21 mouse cellular contexts compared by ENCODE assay signal in genomic region chr5:36449710-36450358, GRCm38 (mm10). TPM values are rescaled to one million over a fixed set of nuclear protein-coding genes. Genes with fewer than 3 reads are reported as not detected.
DNase-seq lines count a peak whose midpoint lies in the region; ATAC-seq and TF ChIP-seq lines count a peak whose summit lies in the region.
"Had no signal": no experiment of that assay in that cellular context is flagged by ENCODE, and none has a peak within 500 bp of the region (broad histone marks: within the 10 kb centered on the region; RNA-seq: fewer than 3 reads in every experiment).

No protein-coding gene starts in this region.

- TF ChIP-seq EP300 in heart, postnatal 0 days (IDR thresholded peaks at IDR 0.05; ENCODE audit: low read depth): no peak

- no peak overlapping the region for H3K27ac ChIP-seq in midbrain, embryonic 11.5 days (ENCODE audit: low read depth, low read length)
- H3K27ac ChIP-seq in midbrain, embryonic 13.5 days: no peak overlapping the region
- peak overlapping the region; percentile 69 for H3K27ac ChIP-seq in heart, postnatal 0 days (ENCODE audit: low read depth)
- no peak overlapping the region for H3K27ac ChIP-seq in embryonic facial prominence, embryonic 10.5 days (replicated peaks)
- H3K27ac ChIP-seq: embryonic facial prominence, embryonic 13.5 days; forebrain, embryonic 15.5 days; limb, embryonic 15.5 days; liver, embryonic 15.5 days; midbrain, embryonic 15.5 days had no signal

- no peaks in the 10 kb centered on the region for H3K9me3 ChIP-seq in midbrain, embryonic 11.5 days (ENCODE audit: control insufficient read depth, low read length)
- no peaks in the 10 kb centered on the region for H3K9me3 ChIP-seq in midbrain, embryonic 13.5 days
- no peaks in the 10 kb centered on the region for H3K9me3 ChIP-seq in heart, postnatal 0 days (replicated peaks; ENCODE audit: control insufficient read depth, low read length)
- H3K9me3 ChIP-seq in embryonic facial prominence, embryonic 10.5 days: no peaks in the 10 kb centered on the region
- H3K9me3 ChIP-seq: embryonic facial prominence, embryonic 13.5 days; forebrain, embryonic 15.5 days; G1E; limb, embryonic 15.5 days; liver, embryonic 15.5 days; midbrain, embryonic 15.5 days had no signal

- no peak overlapping the region for H3K4me2 ChIP-seq in midbrain, embryonic 11.5 days
- H3K4me2 ChIP-seq in midbrain, embryonic 13.5 days (replicated peaks): no peak overlapping the region
- H3K4me2 ChIP-seq in heart, postnatal 0 days (ENCODE audit: low read depth, low read length): peak overlapping the region; percentile 28
- H3K4me2 ChIP-seq: embryonic facial prominence, embryonic 13.5 days; forebrain, embryonic 15.5 days; limb, embryonic 15.5 days; liver, embryonic 15.5 days; midbrain, embryonic 15.5 days had no signal

- no peaks in the 10 kb centered on the region for H3K4me1 ChIP-seq in midbrain, embryonic 11.5 days (ENCODE audit: control insufficient read depth, insufficient read depth, low read length)
- peaks cover 18% of the 10 kb centered on the region for H3K4me1 ChIP-seq in midbrain, embryonic 13.5 days (replicated peaks)
- H3K4me1 ChIP-seq in heart, postnatal 0 days (ENCODE audit: control insufficient read depth, insufficient read depth): peaks cover 22% of the 10 kb centered on the region
- peaks cover 44% of the 10 kb centered on the region for H3K4me1 ChIP-seq in embryonic facial prominence, embryonic 10.5 days
- H3K4me1 ChIP-seq: liver, embryonic 15.5 days had no signal

- no peak overlapping the region for H3K9ac ChIP-seq in midbrain, embryonic 11.5 days (ENCODE audit: low read length)
- H3K9ac ChIP-seq in midbrain, embryonic 13.5 days (replicated peaks): no peak overlapping the region
- no peak overlapping the region for H3K9ac ChIP-seq in heart, postnatal 0 days (replicated peaks; ENCODE audit: low read depth, low read length)
- H3K9ac ChIP-seq: embryonic facial prominence, embryonic 13.5 days; forebrain, embryonic 15.5 days; limb, embryonic 15.5 days; liver, embryonic 15.5 days; midbrain, embryonic 15.5 days had no signal

- H3K36me3 ChIP-seq in midbrain, embryonic 11.5 days (ENCODE audit: control insufficient read depth, insufficient read depth, low read length): no peaks in the 10 kb centered on the region
- H3K36me3 ChIP-seq in midbrain, embryonic 13.5 days: no peaks in the 10 kb centered on the region
- H3K36me3 ChIP-seq in heart, postnatal 0 days (replicated peaks; ENCODE audit: control insufficient read depth, insufficient read depth, low read length): no peaks in the 10 kb centered on the region
- no peaks in the 10 kb centered on the region for H3K36me3 ChIP-seq in embryonic facial prominence, embryonic 10.5 days (replicated peaks)
- H3K36me3 ChIP-seq: embryonic facial prominence, embryonic 13.5 days; forebrain, embryonic 15.5 days; G1E; limb, embryonic 15.5 days; liver, embryonic 15.5 days; midbrain, embryonic 15.5 days had no signal

- H3K4me3 ChIP-seq in midbrain, embryonic 11.5 days (ENCODE audit: low read depth, low read length): no peak overlapping the region
- H3K4me3 ChIP-seq in midbrain, embryonic 13.5 days (replicated peaks): no peak overlapping the region
- H3K4me3 ChIP-seq in heart, postnatal 0 days (ENCODE audit: low read depth, low read length): no peak overlapping the region
- no peak overlapping the region for H3K4me3 ChIP-seq in embryonic facial prominence, embryonic 10.5 days
- H3K4me3 ChIP-seq: embryonic facial prominence, embryonic 13.5 days; forebrain, embryonic 15.5 days; limb, embryonic 15.5 days; liver, embryonic 15.5 days; midbrain, embryonic 15.5 days; myocyte had no signal

- DNase-seq in adrenal gland, postnatal 10 days: peak; percentile 26
- DNase-seq in adrenal gland, postnatal 25 days: no peak
- DNase-seq in midbrain, embryonic 11.5 days (ENCODE audit: low spot score, missing footprints): peak; percentile 31
- DNase-seq in heart, postnatal 0 days (ENCODE audit: low spot score): peak; percentile 86
- DNase-seq in urinary bladder, adult 2 months (ENCODE audit: low spot score): no peak
- DNase-seq in embryonic facial prominence, embryonic 10.5 days (ENCODE audit: low spot score): no peak
- DNase-seq: cerebellum, postnatal 10 days; gastrocnemius, postnatal 14 days; layer of hippocampus, postnatal 36 days; thymus, postnatal 4 days had no signal

- no peaks in the 10 kb centered on the region for H3K27me3 ChIP-seq in midbrain, embryonic 11.5 days (ENCODE audit: control insufficient read depth, insufficient read depth, low read length)
- H3K27me3 ChIP-seq in midbrain, embryonic 13.5 days: no peaks in the 10 kb centered on the region
- peaks cover 43% of the 10 kb centered on the region for H3K27me3 ChIP-seq in heart, postnatal 0 days (ENCODE audit: control insufficient read depth, insufficient read depth, low read length)
- peaks cover 13% of the 10 kb centered on the region for H3K27me3 ChIP-seq in embryonic facial prominence, embryonic 10.5 days (replicated peaks; ENCODE audit: low read depth, poor library complexity, severe bottlenecking)
- H3K27me3 ChIP-seq: forebrain, embryonic 15.5 days; limb, embryonic 15.5 days; midbrain, embryonic 15.5 days had no signal

- WGBS in midbrain, embryonic 11.5 days: 83% methylated on average over 6 of the region's 6 CpGs
- WGBS in midbrain, embryonic 13.5 days: 81% methylated on average over 6 of the region's 6 CpGs
- 29% methylated on average over 6 of the region's 6 CpGs for WGBS in heart, postnatal 0 days
- 79% methylated on average over 6 of the region's 6 CpGs for WGBS in embryonic facial prominence, embryonic 10.5 days

- ATAC-seq in midbrain, embryonic 11.5 days (ENCODE audit: low FRiP score): no peak
- ATAC-seq in midbrain, embryonic 13.5 days: no peak
- peak; percentile 90 for ATAC-seq in heart, postnatal 0 days (ENCODE audit: insufficient read depth, low read depth)
- ATAC-seq in activated CD4-positive, CD25-positive, alpha-beta regulatory T cell, adult 4 months: no peak
- ATAC-seq: forebrain, embryonic 15.5 days; lung, postnatal 0 days; midbrain, embryonic 15.5 days had no signal

- no peak for TF ChIP-seq CTCF in heart, postnatal 0 days (IDR thresholded peaks at IDR 0.05; ENCODE audit: low read depth)

RNA-seq across cellular contexts. Expression of gene Grpel1, which starts 15.0 kb away (rescaled TPM):
- 100 to 1,000 TPM; 101 to 103 TPM for total RNA-seq in adrenal gland, postnatal 10 days (2021)
- total RNA-seq in adrenal gland, postnatal 25 days (2021): 68.9 and 70.2 TPM in 2 replicates
- polyA plus RNA-seq in midbrain, embryonic 11.5 days (2014; fragmentation: Nextera tagmentation; extraction: Ambion mirVana): 58.0 and 58.5 TPM in 2 replicates
- polyA plus RNA-seq in midbrain, embryonic 13.5 days (2015; fragmentation: Nextera tagmentation; extraction: Ambion mirVana): 45.3 and 47.3 TPM in 2 replicates
- total RNA-seq in heart, postnatal 0 days (2014; rRNA removed; ENCODE audit: low replicate concordance): 30.1 and 37.1 TPM in 2 replicates
- 82.8 and 84.0 TPM in 2 replicates for polyA plus RNA-seq in heart, postnatal 0 days (2015; fragmentation: Nextera tagmentation; extraction: Ambion mirVana)
- polyA plus RNA-seq in urinary bladder, adult 2 months (2012; rRNA removed): 25.3 and 32.5 TPM in 2 replicates
- polyA plus RNA-seq in embryonic facial prominence, embryonic 10.5 days (2016; fragmentation: Nextera tagmentation; extraction: Ambion mirVana): 59.8 and 62.2 TPM in 2 replicates
- polyA plus RNA-seq in activated CD4-positive, CD25-positive, alpha-beta regulatory T cell, adult 4 months (2017; shearing (Covaris generic)): 10 to 100 TPM; 40.7 to 42.1 TPM

RNA-seq across cellular contexts. Expression of gene Tada2b, which starts 34.3 kb away (rescaled TPM):
- 10 to 100 TPM; 32.6 to 34.8 TPM for total RNA-seq in adrenal gland, postnatal 10 days (2021)
- 34.1 and 40.9 TPM in 2 replicates for total RNA-seq in adrenal gland, postnatal 25 days (2021)
- 3.7 and 4.6 TPM in 2 replicates for polyA plus RNA-seq in midbrain, embryonic 11.5 days (2014; fragmentation: Nextera tagmentation; extraction: Ambion mirVana)
- 2.9 and 3.0 TPM in 2 replicates for polyA plus RNA-seq in midbrain, embryonic 13.5 days (2015; fragmentation: Nextera tagmentation; extraction: Ambion mirVana)
- 10.3 and 13.3 TPM in 2 replicates for total RNA-seq in heart, postnatal 0 days (2014; rRNA removed; ENCODE audit: low replicate concordance)
- 1.2 and 1.7 TPM in 2 replicates for polyA plus RNA-seq in heart, postnatal 0 days (2015; fragmentation: Nextera tagmentation; extraction: Ambion mirVana)
- 12.6 and 14.3 TPM in 2 replicates for polyA plus RNA-seq in urinary bladder, adult 2 months (2012; rRNA removed)
- polyA plus RNA-seq in embryonic facial prominence, embryonic 10.5 days (2016; fragmentation: Nextera tagmentation; extraction: Ambion mirVana): 1.3 and 1.7 TPM in 2 replicates
- polyA plus RNA-seq in activated CD4-positive, CD25-positive, alpha-beta regulatory T cell, adult 4 months (2017; shearing (Covaris generic)): 1 to 10 TPM; 2.4 to 4.7 TPM

RNA-seq across cellular contexts. Expression of gene Ccdc96, which starts 34.6 kb away (rescaled TPM):
- total RNA-seq in adrenal gland, postnatal 10 days (2021): under 1 TPM; 0.15 to 0.36 TPM
- total RNA-seq in adrenal gland, postnatal 25 days (2021): 0.43 and 0.49 TPM in 2 replicates
- 4.1 and 4.2 TPM in 2 replicates for polyA plus RNA-seq in midbrain, embryonic 11.5 days (2014; fragmentation: Nextera tagmentation; extraction: Ambion mirVana)
- polyA plus RNA-seq in midbrain, embryonic 13.5 days (2015; fragmentation: Nextera tagmentation; extraction: Ambion mirVana): 4.5 and 5.2 TPM in 2 replicates
- not detected in 2 replicates for total RNA-seq in heart, postnatal 0 days (2014; rRNA removed; ENCODE audit: low replicate concordance)
- polyA plus RNA-seq in heart, postnatal 0 days (2015; fragmentation: Nextera tagmentation; extraction: Ambion mirVana): 0.19 and 0.25 TPM in 2 replicates
- polyA plus RNA-seq in urinary bladder, adult 2 months (2012; rRNA removed): 0.17 and 0.32 TPM in 2 replicates
- polyA plus RNA-seq in embryonic facial prominence, embryonic 10.5 days (2016; fragmentation: Nextera tagmentation; extraction: Ambion mirVana): 1.9 and 2.0 TPM in 2 replicates
- polyA plus RNA-seq in activated CD4-positive, CD25-positive, alpha-beta regulatory T cell, adult 4 months (2017; shearing (Covaris generic)): not detected

RNA-seq across cellular contexts. Expression of gene Sorcs2, which starts 51.9 kb away (rescaled TPM):
- total RNA-seq in adrenal gland, postnatal 10 days (2021): 10 to 100 TPM; 11.4 to 14.6 TPM
- total RNA-seq in adrenal gland, postnatal 25 days (2021): 13.2 and 13.4 TPM in 2 replicates
- 6.7 and 7.3 TPM in 2 replicates for polyA plus RNA-seq in midbrain, embryonic 11.5 days (2014; fragmentation: Nextera tagmentation; extraction: Ambion mirVana)
- 16.3 and 17.4 TPM in 2 replicates for polyA plus RNA-seq in midbrain, embryonic 13.5 days (2015; fragmentation: Nextera tagmentation; extraction: Ambion mirVana)
- 19.2 and 32.6 TPM in 2 replicates for total RNA-seq in heart, postnatal 0 days (2014; rRNA removed; ENCODE audit: low replicate concordance)
- polyA plus RNA-seq in heart, postnatal 0 days (2015; fragmentation: Nextera tagmentation; extraction: Ambion mirVana): 3.3 and 3.7 TPM in 2 replicates
- 15.8 and 20.7 TPM in 2 replicates for polyA plus RNA-seq in urinary bladder, adult 2 months (2012; rRNA removed)
- polyA plus RNA-seq in embryonic facial prominence, embryonic 10.5 days (2016; fragmentation: Nextera tagmentation; extraction: Ambion mirVana): 7.0 and 8.7 TPM in 2 replicates
- polyA plus RNA-seq in activated CD4-positive, CD25-positive, alpha-beta regulatory T cell, adult 4 months (2017; shearing (Covaris generic)): 1 to 10 TPM; 3.2 to 3.5 TPM
- total RNA-seq: megakaryocyte progenitor cell, adult 5-6 weeks had no signal

Comparison
In these comparisons a context has a peak if more than half of its experiments do, and no peak if none do; other contexts are left out.
1. DNase-seq: peak in adrenal gland, postnatal 10 days (single experiment), midbrain, embryonic 11.5 days (single experiment) and heart, postnatal 0 days (single experiment); none in adrenal gland, postnatal 25 days (single experiment), urinary bladder, adult 2 months (single experiment) and embryonic facial prominence, embryonic 10.5 days (single experiment).